Mouse (Mus musculus): ENCODE results near the gene Mrpl37. TPM values are rescaled to one million over a fixed set of nuclear protein-coding genes. Genes with fewer than 3 reads are reported as not detected.

The Mrpl37 gene
- 10 to 100 TPM; 57.7 to 68.4 TPM for polyA plus RNA-seq (2017; shearing (Covaris generic))

GRCm38 (mm10) chr4:107066252-107067124, at the start of gene Mrpl37, which contains the start of gene Cyb5rl:
TSS of gene Mrpl37 (minus strand) at chr4:107066868.
TSS of gene Cyb5rl (plus strand) at chr4:107066988.

GRCm38 (mm10) chr4:107096841-107097373, 30.2 kb upstream of the Mrpl37 start, which contains the start of gene Cdcp2:
TSS of gene Cdcp2 (plus strand) at chr4:107096891.

Other genes starting within 250 kb of the Mrpl37 start
- gene Ssbp3, start 156.2 kb downstream of the Mrpl37 start, polyA plus RNA-seq (2017; shearing (Covaris generic)) = 100 to 1,000 TPM in 1 of 2 experiments, 10 to 100 TPM in 1; 63.9 to 112 TPM
- gene Cyb5rl, start 120 bp upstream of the Mrpl37 start, polyA plus RNA-seq (2017; shearing (Covaris generic)) = 1 to 10 TPM; 3.4 to 4.2 TPM
- gene Cdcp2, start 30.0 kb upstream of the Mrpl37 start, polyA plus RNA-seq (2017; shearing (Covaris generic)) = under 1 TPM in 1 of 2 experiments, not detected in 1; 0.21 TPM
- 100 to 1,000 TPM; 377 to 382 TPM for gene Tmem59, start 111.5 kb upstream of the Mrpl37 start, polyA plus RNA-seq (2017; shearing (Covaris generic))
- 10 to 100 TPM; 19.0 to 29.5 TPM for gene Tceanc2, start 112.2 kb upstream of the Mrpl37 start, polyA plus RNA-seq (2017; shearing (Covaris generic))
- gene Ldlrad1, start 142.3 kb upstream of the Mrpl37 start, polyA plus RNA-seq (2017; shearing (Covaris generic)) = under 1 TPM in 1 of 2 experiments, not detected in 1; 0.27 TPM
- gene Lrrc42, start 186.7 kb upstream of the Mrpl37 start, polyA plus RNA-seq (2017; shearing (Covaris generic)) = 10 to 100 TPM; 25.1 to 33.5 TPM
- gene Hspb11, start 186.7 kb upstream of the Mrpl37 start, polyA plus RNA-seq (2017; shearing (Covaris generic)) = 10 to 100 TPM; 20.6 to 27.1 TPM
- under 1 TPM in 1 of 2 experiments, not detected in 1; 0.32 TPM for gene Dio1, start 240.3 kb upstream of the Mrpl37 start, polyA plus RNA-seq (2017; shearing (Covaris generic))
- 100 to 1,000 TPM; 106 to 119 TPM for gene Yipf1, start 247.5 kb upstream of the Mrpl37 start, polyA plus RNA-seq (2017; shearing (Covaris generic))

Measured in activated CD4-positive, CD25-positive, alpha-beta regulatory T cell (primary cell).